Mouse (Mus musculus): Measurements from ENCODE around the gene Gm17660. TPM values are rescaled to one million over a fixed set of nuclear protein-coding genes. Genes with fewer than 3 reads are reported as not detected.

The Gm17660 gene
- polyA plus RNA-seq, 2 experiments: not detected

DNA sequence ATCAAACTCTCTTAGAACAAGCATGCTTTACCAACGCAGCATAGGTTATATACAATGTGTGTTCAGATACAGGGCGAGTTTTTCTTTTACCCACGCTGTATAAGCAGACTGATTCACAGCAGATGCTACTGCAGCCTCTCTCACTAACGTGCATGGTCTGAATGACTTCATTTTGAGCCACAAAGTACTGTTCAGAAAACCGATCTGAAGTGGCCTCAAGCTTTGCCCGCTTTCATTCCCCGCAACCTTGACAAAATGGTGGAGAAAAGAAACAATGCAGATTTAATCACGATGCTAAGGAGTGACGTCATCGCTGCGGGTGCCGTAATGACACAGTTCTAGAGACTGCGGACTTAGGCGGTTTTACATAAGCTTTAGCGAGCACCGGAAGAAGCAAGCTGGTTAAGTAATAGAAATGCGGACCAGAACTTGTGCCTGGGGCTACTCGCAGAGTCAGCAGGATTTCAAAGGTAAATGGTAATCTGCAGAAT lies 31.5 kb upstream of the Gm17660 start:
- Histone ChIP-seq H3K9me3 (ENCODE audit: control insufficient read depth, low read length) (no peaks in the 10 kb centered on the region), H3K4me1 (ENCODE audit: control insufficient read depth, insufficient read depth, low read length) (peaks cover 59% of the 10 kb centered on the region), H3K9ac (ENCODE audit: low read depth, low read length, severe bottlenecking) (0 out of 2 replicates have a peak overlapping the region, but pooled peaks have one; percentile 3), H3K4me2 (replicated peaks; ENCODE audit: low read depth, low read length, severe bottlenecking) (peak overlapping the region; percentile 36), H3K27ac (replicated peaks; ENCODE audit: low read depth, low read length) (peak overlapping the region; percentile 43; the same call in 1 of the 2 replicates), H3K27me3 (ENCODE audit: control insufficient read depth, insufficient read depth, low read length) (no peaks in the 10 kb centered on the region), H3K36me3 (ENCODE audit: control insufficient read depth, insufficient read depth, low read length) (no peaks in the 10 kb centered on the region), H3K4me3 (replicated peaks; ENCODE audit: low read length) (peak overlapping the region; percentile 19)
- ATAC-seq (ENCODE audit: low FRiP score, low read depth) (peak; percentile 34; the same call in 1 of the 2 replicates), DNase-seq (ENCODE audit: low spot score) (peak; percentile 61)
- TF ChIP-seq POLR2A (IDR thresholded peaks at IDR 0.05; ENCODE audit: borderline replicate concordance, extremely low read depth, insufficient read depth, insufficient read length): no peak
- 13% methylated on average over 18 of the region's 18 CpGs for WGBS

DNA sequence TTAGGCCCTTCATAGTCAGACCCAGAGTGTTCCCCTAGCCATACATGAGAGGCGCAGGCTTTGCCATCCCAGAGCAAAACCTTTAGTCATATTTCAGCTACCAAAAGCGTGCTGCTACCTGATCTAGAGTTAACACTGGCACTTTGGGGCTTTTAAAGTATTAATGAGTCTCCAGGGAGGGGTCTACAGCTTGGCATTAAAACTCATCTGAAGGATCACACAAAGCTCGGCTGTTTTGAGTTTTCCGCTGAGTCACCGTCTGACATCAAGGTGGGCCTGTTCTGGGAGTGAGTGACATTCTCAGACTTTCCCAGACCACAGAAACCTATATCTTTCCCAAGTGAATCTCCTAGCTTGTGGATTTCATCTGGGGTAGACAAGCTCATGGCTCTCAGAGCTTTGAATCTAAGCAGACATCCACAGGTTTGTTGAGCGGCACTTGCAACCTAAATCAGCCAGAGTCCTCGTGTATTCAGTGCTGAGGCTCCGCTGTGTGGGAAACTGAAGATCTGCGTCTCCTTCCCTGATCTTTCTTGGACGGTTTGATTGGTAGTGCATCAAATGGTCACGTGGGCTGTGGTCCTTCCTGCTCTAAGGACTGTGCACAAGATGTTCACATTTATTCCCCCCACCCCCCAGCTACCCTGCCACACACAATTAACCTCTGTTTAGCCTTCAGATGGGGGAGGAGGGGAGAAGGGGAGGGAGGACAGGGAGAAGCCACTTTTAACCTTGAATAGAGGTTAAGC lies 30.9 kb upstream of the Gm17660 start:
- H3K4me1 ChIP-seq (ENCODE audit: control insufficient read depth, insufficient read depth, low read length): peaks cover 52% of the 10 kb centered on the region
- no peaks in the 10 kb centered on the region for H3K27me3 ChIP-seq (ENCODE audit: control insufficient read depth, insufficient read depth, low read length)
- H3K9me3 ChIP-seq (ENCODE audit: control insufficient read depth, low read length): no peaks in the 10 kb centered on the region
- H3K36me3 ChIP-seq (ENCODE audit: control insufficient read depth, insufficient read depth, low read length): no peaks in the 10 kb centered on the region
- TF ChIP-seq POLR2A (IDR thresholded peaks at IDR 0.05; ENCODE audit: borderline replicate concordance, extremely low read depth, insufficient read depth, insufficient read length): no peak
- ATAC-seq (ENCODE audit: low FRiP score, low read depth) (peak; percentile 20; the same call in 1 of the 2 replicates), DNase-seq (ENCODE audit: low spot score) (peak; percentile 46)
- peak overlapping the region; percentile 19 for H3K4me3 ChIP-seq (replicated peaks; ENCODE audit: low read length)
- WGBS: 34% methylated on average over 11 of the region's 11 CpGs
- 0 out of 2 replicates have a peak overlapping the region, but pooled peaks have one; percentile 3 for H3K9ac ChIP-seq (ENCODE audit: low read depth, low read length, severe bottlenecking)
- peak overlapping the region; percentile 43; the same call in 1 of the 2 replicates for H3K27ac ChIP-seq (replicated peaks; ENCODE audit: low read depth, low read length)
- peak overlapping the region; percentile 36 for H3K4me2 ChIP-seq (replicated peaks; ENCODE audit: low read depth, low read length, severe bottlenecking)

DNA sequence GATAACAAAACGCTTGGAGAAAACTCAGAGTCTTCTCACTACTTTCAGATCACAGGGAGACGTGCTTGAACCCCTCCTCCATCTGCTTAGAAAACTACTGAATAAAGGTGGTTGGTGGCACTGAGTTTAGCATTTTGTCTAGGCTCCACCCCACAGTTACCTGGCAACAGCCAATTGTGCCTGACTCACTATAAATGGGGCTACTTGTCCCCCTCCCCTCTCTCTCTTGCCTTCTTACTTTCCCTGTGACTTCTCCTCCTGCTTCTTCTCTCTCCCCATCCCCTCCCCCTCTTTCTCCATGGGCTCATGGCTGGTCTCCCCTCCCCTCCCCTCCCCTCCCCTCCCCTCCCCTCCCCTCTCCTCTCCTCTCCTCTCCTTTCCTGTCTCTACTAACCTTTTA lies 26.7 kb upstream of the Gm17660 start:
- H3K27me3 ChIP-seq (ENCODE audit: control insufficient read depth, insufficient read depth, low read length): no peaks in the 10 kb centered on the region
- no peak for ATAC-seq (ENCODE audit: low FRiP score, low read depth)
- no peak overlapping the region for H3K4me2 ChIP-seq (replicated peaks; ENCODE audit: low read depth, low read length, severe bottlenecking)
- H3K9ac ChIP-seq (ENCODE audit: low read depth, low read length, severe bottlenecking): no peak overlapping the region
- H3K4me3 ChIP-seq (replicated peaks; ENCODE audit: low read length): no peak overlapping the region
- H3K36me3 ChIP-seq (ENCODE audit: control insufficient read depth, insufficient read depth, low read length): no peaks in the 10 kb centered on the region
- WGBS: 68% methylated on average over 2 of the region's 2 CpGs
- H3K4me1 ChIP-seq (ENCODE audit: control insufficient read depth, insufficient read depth, low read length): peaks cover 19% of the 10 kb centered on the region
- H3K27ac ChIP-seq (replicated peaks; ENCODE audit: low read depth, low read length): no peak overlapping the region
- no peak for TF ChIP-seq POLR2A (IDR thresholded peaks at IDR 0.05; ENCODE audit: borderline replicate concordance, extremely low read depth, insufficient read depth, insufficient read length)
- no peak for DNase-seq (ENCODE audit: low spot score)
- H3K9me3 ChIP-seq (ENCODE audit: control insufficient read depth, low read length): no peaks in the 10 kb centered on the region

DNA sequence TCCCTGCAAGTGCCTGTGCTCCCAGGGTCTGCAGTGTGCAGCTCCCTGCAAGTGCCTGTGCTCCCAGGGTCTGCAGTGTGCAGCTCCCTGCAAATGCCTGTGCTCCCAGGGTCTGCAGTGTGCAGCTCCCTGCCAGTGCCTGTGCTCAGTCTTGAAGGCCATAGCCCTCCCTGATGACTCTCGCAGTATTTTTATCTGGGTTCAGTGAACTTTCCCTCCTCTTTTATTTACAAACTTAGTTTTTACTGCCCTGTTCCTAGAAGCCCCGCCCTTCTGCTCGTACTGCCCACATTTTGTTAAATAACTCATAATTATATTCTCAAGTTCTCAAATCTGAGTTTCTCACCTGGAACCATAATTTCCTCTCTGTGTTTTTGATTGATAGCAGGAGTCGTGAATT lies 25.8 kb upstream of the Gm17660 start:
- no peak overlapping the region for H3K27ac ChIP-seq (replicated peaks; ENCODE audit: low read depth, low read length)
- H3K9me3 ChIP-seq (ENCODE audit: control insufficient read depth, low read length): no peaks in the 10 kb centered on the region
- no peak for ATAC-seq (ENCODE audit: low FRiP score, low read depth)
- H3K9ac ChIP-seq (ENCODE audit: low read depth, low read length, severe bottlenecking): no peak overlapping the region
- DNase-seq (ENCODE audit: low spot score): no peak
- no peak overlapping the region for H3K4me3 ChIP-seq (replicated peaks; ENCODE audit: low read length)
- H3K4me1 ChIP-seq (ENCODE audit: control insufficient read depth, insufficient read depth, low read length): peaks cover 11% of the 10 kb centered on the region
- H3K27me3 ChIP-seq (ENCODE audit: control insufficient read depth, insufficient read depth, low read length): no peaks in the 10 kb centered on the region
- no peak for TF ChIP-seq POLR2A (IDR thresholded peaks at IDR 0.05; ENCODE audit: borderline replicate concordance, extremely low read depth, insufficient read depth, insufficient read length)
- 65% methylated on average over 4 of the region's 4 CpGs for WGBS
- no peak overlapping the region for H3K4me2 ChIP-seq (replicated peaks; ENCODE audit: low read depth, low read length, severe bottlenecking)
- no peaks in the 10 kb centered on the region for H3K36me3 ChIP-seq (ENCODE audit: control insufficient read depth, insufficient read depth, low read length)

DNA sequence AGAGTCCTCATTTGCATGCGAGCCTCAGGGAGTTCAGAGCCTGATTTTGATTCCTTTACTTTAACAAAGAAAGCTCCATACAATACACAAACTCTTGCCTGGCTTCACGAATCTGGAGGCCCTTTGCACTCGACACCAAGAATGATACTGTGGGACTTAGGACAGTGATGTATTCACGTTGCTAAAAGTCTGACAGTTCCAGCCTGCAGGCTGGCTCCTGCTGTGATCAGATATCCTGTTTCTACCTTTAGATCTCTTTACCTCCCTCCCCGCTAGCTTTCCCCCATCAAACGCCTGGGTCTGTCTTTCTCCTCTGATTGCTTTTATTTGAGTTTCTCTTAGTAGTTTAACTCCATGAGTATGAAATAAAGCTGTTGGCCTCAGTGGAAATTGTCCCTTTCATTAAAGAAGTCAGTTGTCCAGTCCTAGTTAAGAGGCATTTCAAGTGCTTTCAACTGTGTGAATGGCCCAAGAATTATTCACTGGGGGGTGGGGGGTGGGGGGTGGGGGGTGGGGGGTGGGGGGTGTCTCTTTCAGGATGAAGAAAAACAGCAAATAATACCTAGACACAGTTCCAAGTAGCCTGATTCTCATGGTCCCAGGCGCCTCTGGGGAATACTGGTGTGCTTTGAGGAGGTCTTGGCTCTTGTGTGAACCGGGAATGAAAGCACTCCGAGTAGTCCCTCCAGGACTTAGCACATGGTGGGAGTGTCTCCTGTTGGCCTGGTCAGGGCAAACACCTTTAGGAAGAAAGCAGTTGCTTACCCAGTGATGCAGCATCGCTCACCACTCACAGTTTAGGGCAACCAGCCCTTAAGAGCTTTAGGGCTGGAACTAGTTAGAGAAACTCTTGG lies 24.5 kb upstream of the Gm17660 start:
- H3K27me3 ChIP-seq (ENCODE audit: control insufficient read depth, insufficient read depth, low read length): no peaks in the 10 kb centered on the region
- TF ChIP-seq POLR2A (IDR thresholded peaks at IDR 0.05; ENCODE audit: borderline replicate concordance, extremely low read depth, insufficient read depth, insufficient read length): no peak
- no peak overlapping the region for H3K27ac ChIP-seq (replicated peaks; ENCODE audit: low read depth, low read length)
- H3K36me3 ChIP-seq (ENCODE audit: control insufficient read depth, insufficient read depth, low read length): no peaks in the 10 kb centered on the region
- ATAC-seq (ENCODE audit: low FRiP score, low read depth) (no peak; the same call in 1 of the 2 replicates), DNase-seq (ENCODE audit: low spot score) (no peak)
- no peak overlapping the region for H3K4me2 ChIP-seq (replicated peaks; ENCODE audit: low read depth, low read length, severe bottlenecking)
- no peaks in the 10 kb centered on the region for H3K9me3 ChIP-seq (ENCODE audit: control insufficient read depth, low read length)
- 0 out of 2 replicates have a peak, but pooled peaks cover 2% of the 10 kb centered on the region for H3K4me1 ChIP-seq (ENCODE audit: control insufficient read depth, insufficient read depth, low read length)
- WGBS: 27% methylated on average over 10 of the region's 10 CpGs
- H3K9ac ChIP-seq (ENCODE audit: low read depth, low read length, severe bottlenecking): no peak overlapping the region
- no peak overlapping the region for H3K4me3 ChIP-seq (replicated peaks; ENCODE audit: low read length)
